Mouse (Mus musculus) forebrain, embryonic 12.5 days (tissue): ENCODE results near the gene Foxd3. TPM values are rescaled to one million over a fixed set of nuclear protein-coding genes. Genes with fewer than 3 reads are reported as not detected.

ENCODE experiments used
- ATAC-seq: fragments of 200-750 bp; cut with Nextera tagmentation; 2 replicates; pipeline ENCODE4 v1.8.0; 2017; ENCODE audit warnings: moderate TSS enrichment; ENCODE audit not compliant: low FRiP score
- H3K27ac ChIP-seq: fragments of 300-500 bp; sonication (generic); 2 replicates; pipeline ENCODE4 v1.5.1; 2016; ENCODE audit warnings: mild to moderate bottlenecking
- H3K27me3 ChIP-seq: fragments of 300-500 bp; sonication (generic); 2 replicates; pipeline ENCODE4 v1.6.1; 2016; ENCODE audit warnings: mild to moderate bottlenecking
- H3K36me3 ChIP-seq: fragments of 300-500 bp; sonication (generic); replicated peaks from 2 replicates; pipeline ENCODE4 v1.6.1; 2016; ENCODE audit warnings: mild to moderate bottlenecking
- H3K4me1 ChIP-seq: fragments of 300-500 bp; sonication (generic); 2 replicates; pipeline ENCODE4 v1.6.1; 2016
- H3K4me2 ChIP-seq: fragments of 300-500 bp; sonication (generic); 2 replicates; pipeline ENCODE4 v1.6.1; 2016; ENCODE audit warnings: mild to moderate bottlenecking, moderate library complexity
- H3K4me3 ChIP-seq: fragments of 300-500 bp; sonication (generic); replicated peaks from 2 replicates; pipeline ENCODE4 v1.5.1; 2016; ENCODE audit warnings: mild to moderate bottlenecking
- H3K9ac ChIP-seq: fragments of 300-500 bp; sonication (generic); 2 replicates; pipeline ENCODE4 v1.6.1; 2016; ENCODE audit warnings: mild to moderate bottlenecking
- H3K9me3 ChIP-seq: fragments of 300-500 bp; sonication (generic); 2 replicates; pipeline ENCODE4 v1.6.1; 2016
- WGBS: fragments of 180-500 bp; shearing (Covaris S2); methylation state at CpG from one replicate; pipeline ENCODE4 v1.1.7; 2016; 5-methylcytosine and 5-hydroxymethylcytosine counted together
- polyA plus RNA-seq: library from polyadenylated mRNA; unstranded; fragments of >200 nt; fragmentation: Nextera tagmentation; extraction: Ambion mirVana; gene quantifications from 2 replicates; pipeline ENCODE4 v1.2.1, GENCODE M21; 2016

The Foxd3 gene
- polyA plus RNA-seq, 1 experiment from 2014 or later: 0.13 TPM

DNA sequence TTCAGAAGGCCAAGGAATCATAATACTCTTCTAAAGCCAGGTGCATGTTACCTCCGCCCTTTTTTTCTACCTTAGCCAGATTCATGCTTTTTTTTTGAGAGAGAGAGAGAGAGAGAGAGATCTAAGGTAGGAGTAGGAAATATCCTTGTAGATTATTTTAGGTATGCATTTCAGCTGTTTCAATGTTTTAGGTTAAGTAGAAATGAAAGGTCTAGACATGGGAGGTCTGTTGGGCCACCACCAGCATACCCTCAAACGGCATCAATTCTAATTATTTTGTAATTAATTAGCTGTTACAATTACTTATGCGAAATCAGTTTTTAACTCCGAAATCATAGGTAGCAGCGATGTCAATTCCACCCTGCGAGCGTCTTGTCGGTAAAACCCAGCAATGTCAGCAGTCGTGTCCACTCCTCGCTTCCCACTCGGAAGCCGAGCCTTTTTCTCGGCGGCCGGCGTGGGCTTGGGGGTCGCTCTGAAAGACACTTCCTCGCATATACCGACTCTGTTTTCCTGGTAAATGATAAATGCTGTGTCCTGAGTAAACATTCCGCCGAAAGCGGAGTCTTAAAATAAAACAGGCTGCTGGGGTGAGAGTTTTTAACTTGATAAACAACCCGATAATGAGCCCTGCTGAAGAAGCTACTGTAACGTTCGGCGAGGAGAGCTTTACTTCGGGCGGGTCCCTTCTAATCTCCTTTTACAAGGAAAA is 3.4 kb downstream of the Foxd3 start:
- H3K4me1 ChIP-seq: peaks cover 28% of the 10 kb centered on the region
- no peak overlapping the region for H3K4me3 ChIP-seq
- no peak overlapping the region for H3K27ac ChIP-seq
- WGBS: 1% methylated on average over 28 of the region's 28 CpGs
- H3K9me3 ChIP-seq: no peaks in the 10 kb centered on the region
- no peaks in the 10 kb centered on the region for H3K36me3 ChIP-seq
- no peak overlapping the region for H3K4me2 ChIP-seq
- no peak for ATAC-seq
- H3K27me3 ChIP-seq: peaks cover 88% of the 10 kb centered on the region
- H3K9ac ChIP-seq: no peak overlapping the region

DNA sequence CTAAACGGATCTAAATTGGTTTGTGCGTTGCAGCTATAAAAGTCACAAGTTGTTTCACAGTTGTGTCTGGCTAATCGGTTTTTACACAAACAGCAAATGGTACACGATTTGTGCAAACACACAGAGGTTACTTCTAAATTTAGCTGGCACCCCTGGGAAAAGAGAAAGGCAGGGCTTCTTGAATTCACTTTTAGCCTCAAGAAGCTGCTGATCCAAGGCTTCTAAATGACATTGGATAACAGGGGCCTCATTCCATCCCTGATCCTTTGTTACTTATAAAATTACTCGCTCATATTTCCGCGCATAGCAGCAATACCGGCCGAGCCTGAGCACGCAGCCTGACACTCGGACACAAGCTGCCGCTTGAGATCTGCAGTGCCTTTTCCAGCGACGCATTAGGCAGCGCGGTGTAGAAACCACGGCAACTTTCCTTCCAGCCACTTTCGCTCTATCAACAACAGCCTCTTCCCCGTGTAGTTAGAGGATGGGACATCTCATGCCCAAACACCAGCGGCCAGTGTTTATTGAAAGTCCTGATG is 4.0 kb downstream of the Foxd3 start:
- ATAC-seq: no peak
- Histone ChIP-seq H3K4me1 (peaks cover 28% of the 10 kb centered on the region), H3K9ac (no peak overlapping the region), H3K4me3 (no peak overlapping the region), H3K4me2 (no peak overlapping the region), H3K9me3 (no peaks in the 10 kb centered on the region), H3K36me3 (no peaks in the 10 kb centered on the region), H3K27ac (no peak overlapping the region), H3K27me3 (peaks cover 88% of the 10 kb centered on the region)
- WGBS: under 1% methylated on average over 20 of the region's 20 CpGs

- 0% methylated on average over 11 of the region's 11 CpGs for WGBS
- H3K9me3 ChIP-seq: no peaks in the 10 kb centered on the region
- peak; percentile 50; the same call in 1 of the 2 replicates for ATAC-seq
- peaks cover 24% of the 10 kb centered on the region for H3K4me1 ChIP-seq
- no peak overlapping the region for H3K9ac ChIP-seq
- no peak overlapping the region for H3K4me3 ChIP-seq
- H3K27me3 ChIP-seq: peaks cover 88% of the 10 kb centered on the region
- no peaks in the 10 kb centered on the region for H3K36me3 ChIP-seq
- no peak overlapping the region for H3K4me2 ChIP-seq
- no peak overlapping the region for H3K27ac ChIP-seq
Measured at GRCm38 (mm10) chr4:99660981-99661380, 4.9 kb downstream of the Foxd3 start.

DNA sequence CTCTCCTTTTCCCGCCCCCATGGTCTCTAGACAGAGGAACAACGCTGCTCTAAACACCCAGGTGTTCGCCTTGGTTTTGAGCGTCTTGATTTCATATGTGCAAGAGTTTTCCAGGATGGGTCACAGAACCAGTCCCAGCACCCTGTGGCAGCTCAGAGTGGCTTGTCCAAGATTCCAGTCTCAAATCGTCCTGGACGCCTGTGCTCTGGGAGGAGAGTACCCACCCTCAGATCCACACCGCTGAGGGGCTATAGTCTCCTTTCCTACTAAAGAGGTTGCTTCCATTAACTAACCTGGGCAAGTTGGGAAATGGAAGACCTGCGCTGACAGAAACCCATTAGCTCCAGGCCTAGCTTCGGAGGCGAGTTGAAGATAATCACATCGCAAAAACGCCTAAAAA is 5.9 kb downstream of the Foxd3 start:
- Histone ChIP-seq H3K27ac (no peak overlapping the region), H3K9me3 (no peaks in the 10 kb centered on the region), H3K36me3 (no peaks in the 10 kb centered on the region), H3K4me1 (peaks cover 14% of the 10 kb centered on the region), H3K4me2 (no peak overlapping the region), H3K4me3 (no peak overlapping the region), H3K9ac (no peak overlapping the region), H3K27me3 (peaks cover 81% of the 10 kb centered on the region)
- ATAC-seq: no peak
- WGBS: 2% methylated on average over 12 of the region's 12 CpGs

GRCm38 (mm10) chr4:99662431-99662830 is 6.3 kb downstream of the Foxd3 start:
- H3K4me1 ChIP-seq: peaks cover 9% of the 10 kb centered on the region
- H3K9ac ChIP-seq: no peak overlapping the region
- H3K4me2 ChIP-seq: no peak overlapping the region
- H3K27me3 ChIP-seq: peaks cover 77% of the 10 kb centered on the region
- no peak for ATAC-seq
- H3K36me3 ChIP-seq: no peaks in the 10 kb centered on the region
- H3K9me3 ChIP-seq: no peaks in the 10 kb centered on the region
- WGBS: 8% methylated on average over 9 of the region's 9 CpGs
- no peak overlapping the region for H3K4me3 ChIP-seq
- H3K27ac ChIP-seq: no peak overlapping the region

DNA sequence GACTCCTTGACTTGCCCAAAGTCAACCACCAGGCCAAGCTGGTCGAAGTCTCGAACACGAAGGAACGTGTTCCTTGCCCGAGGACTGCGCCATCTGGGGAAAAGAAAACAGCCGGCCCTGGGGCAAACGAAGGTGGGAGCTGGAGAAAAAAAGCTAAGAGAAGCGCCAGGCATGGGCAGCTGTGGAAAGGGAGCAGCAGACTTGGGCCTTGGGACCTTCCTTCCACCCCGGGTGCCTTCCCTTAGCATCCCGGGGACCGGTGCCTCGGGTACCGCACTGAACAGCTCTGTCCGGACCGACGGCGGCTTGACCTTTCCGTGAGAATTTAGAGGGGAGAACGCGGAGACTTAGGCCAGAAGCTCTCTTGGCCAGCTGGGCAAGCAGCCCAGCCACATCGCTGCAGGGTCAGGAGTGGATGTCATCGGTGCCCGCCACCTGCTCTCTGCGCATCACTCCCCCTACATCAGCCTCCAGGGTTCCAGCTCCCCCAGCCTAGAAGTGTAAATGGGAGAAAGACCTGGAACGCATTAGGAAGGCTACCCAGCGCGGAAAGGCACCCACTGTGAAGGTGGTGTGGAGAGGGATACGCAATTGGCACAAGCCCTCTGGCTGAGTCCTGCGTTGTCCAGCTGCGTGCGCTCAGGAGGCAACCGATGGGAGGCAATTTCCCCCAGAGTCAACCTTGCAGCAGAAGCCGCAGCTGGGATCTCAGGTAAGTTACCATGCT is 6.9 kb downstream of the Foxd3 start:
- H3K27ac ChIP-seq: no peak overlapping the region
- 3% methylated on average over 34 of the region's 34 CpGs for WGBS
- peaks cover 77% of the 10 kb centered on the region for H3K27me3 ChIP-seq
- no peak overlapping the region for H3K4me2 ChIP-seq
- no peaks in the 10 kb centered on the region for H3K36me3 ChIP-seq
- no peaks in the 10 kb centered on the region for H3K9me3 ChIP-seq
- no peak overlapping the region for H3K9ac ChIP-seq
- H3K4me3 ChIP-seq: no peak overlapping the region
- ATAC-seq: no peak
- peaks cover 5% of the 10 kb centered on the region; the same call in 1 of the 2 replicates for H3K4me1 ChIP-seq

- H3K4me3 ChIP-seq: no peak overlapping the region
- no peaks in the 10 kb centered on the region for H3K36me3 ChIP-seq
- no peak overlapping the region for H3K9ac ChIP-seq
- no peak for ATAC-seq
- no peaks in the 10 kb centered on the region for H3K9me3 ChIP-seq
- H3K27ac ChIP-seq: no peak overlapping the region
- H3K27me3 ChIP-seq: peaks cover 76% of the 10 kb centered on the region
- peaks cover 5% of the 10 kb centered on the region; the same call in 1 of the 2 replicates for H3K4me1 ChIP-seq
- no peak overlapping the region for H3K4me2 ChIP-seq
- 12% methylated on average over 8 of the region's 8 CpGs for WGBS
Measured at GRCm38 (mm10) chr4:99663710-99664109, 7.6 kb downstream of the Foxd3 start.

GRCm38 (mm10) chr4:99670203-99670851 is 14.2 kb downstream of the Foxd3 start:
- H3K36me3 ChIP-seq: no peaks in the 10 kb centered on the region
- no peak overlapping the region for H3K4me3 ChIP-seq
- H3K4me1 ChIP-seq: no peaks in the 10 kb centered on the region
- no peaks in the 10 kb centered on the region for H3K9me3 ChIP-seq
- no peak for ATAC-seq
- H3K4me2 ChIP-seq: no peak overlapping the region
- peaks cover 23% of the 10 kb centered on the region for H3K27me3 ChIP-seq
- H3K9ac ChIP-seq: no peak overlapping the region
- 87% methylated on average over 7 of the region's 7 CpGs for WGBS
- no peak overlapping the region for H3K27ac ChIP-seq

- no peak overlapping the region for H3K4me3 ChIP-seq
- H3K36me3 ChIP-seq: no peaks in the 10 kb centered on the region
- H3K9ac ChIP-seq: no peak overlapping the region
- no peak for ATAC-seq
- H3K4me1 ChIP-seq: no peaks in the 10 kb centered on the region
- H3K27me3 ChIP-seq: no peaks in the 10 kb centered on the region
- no peak overlapping the region for H3K4me2 ChIP-seq
- no peaks in the 10 kb centered on the region for H3K9me3 ChIP-seq
- no peak overlapping the region for H3K27ac ChIP-seq
Measured at GRCm38 (mm10) chr4:99675191-99675590, 19.1 kb downstream of the Foxd3 start.

- no peaks in the 10 kb centered on the region for H3K36me3 ChIP-seq
- no peak overlapping the region for H3K4me3 ChIP-seq
- no peak overlapping the region for H3K9ac ChIP-seq
- 88% methylated on average over 6 of the region's 6 CpGs for WGBS
- H3K9me3 ChIP-seq: no peaks in the 10 kb centered on the region
- no peak overlapping the region for H3K27ac ChIP-seq
- no peak for ATAC-seq
- H3K4me1 ChIP-seq: no peaks in the 10 kb centered on the region
- no peaks in the 10 kb centered on the region for H3K27me3 ChIP-seq
- H3K4me2 ChIP-seq: no peak overlapping the region
Measured at GRCm38 (mm10) chr4:99683941-99684340, 27.8 kb downstream of the Foxd3 start.

- H3K9me3 ChIP-seq: no peaks in the 10 kb centered on the region
- no peak for ATAC-seq
- H3K4me3 ChIP-seq: no peak overlapping the region
- no peaks in the 10 kb centered on the region for H3K4me1 ChIP-seq
- no peak overlapping the region for H3K9ac ChIP-seq
- H3K4me2 ChIP-seq: no peak overlapping the region
- WGBS: 68% methylated on average over 5 of the region's 5 CpGs
- H3K36me3 ChIP-seq: no peaks in the 10 kb centered on the region
- H3K27ac ChIP-seq: no peak overlapping the region
- H3K27me3 ChIP-seq: no peaks in the 10 kb centered on the region
Measured at GRCm38 (mm10) chr4:99686308-99686707, 30.2 kb downstream of the Foxd3 start.
